Mouse (Mus musculus) lung, embryonic 15.5 days (tissue): ENCODE data around the gene Ptprn2. TPM values are rescaled to one million over a fixed set of nuclear protein-coding genes. Genes with fewer than 3 reads are reported as not detected.

Experiments used
- ATAC-seq: fragments of 200-750 bp; cut with Nextera tagmentation; 2 replicates; pipeline ENCODE4 v1.8.0; 2017; ENCODE audit warnings: moderate number of reproducible peaks, borderline replicate concordance; ENCODE audit not compliant: low FRiP score, low TSS enrichment; ENCODE audit errors: extremely low read depth
- H3K27ac ChIP-seq: fragments of 300-500 bp; sonication (generic); 2 replicates; pipeline ENCODE4 v1.5.1; 2015; ENCODE audit warnings: moderate library complexity, mild to moderate bottlenecking, inconsistent platforms
- H3K27me3 ChIP-seq: fragments of 300-500 bp; sonication (generic); 2 replicates; pipeline ENCODE4 v1.6.1; 2015; ENCODE audit warnings: inconsistent platforms
- H3K36me3 ChIP-seq: fragments of 300-500 bp; sonication (generic); 2 replicates; pipeline ENCODE4 v1.6.1; 2015; ENCODE audit warnings: inconsistent platforms
- H3K4me1 ChIP-seq: fragments of 300-500 bp; sonication (generic); 2 replicates; pipeline ENCODE4 v1.6.1; 2015; ENCODE audit warnings: inconsistent platforms
- H3K4me2 ChIP-seq: fragments of 300-500 bp; sonication (generic); 2 replicates; pipeline ENCODE4 v1.6.1; 2015; ENCODE audit warnings: inconsistent platforms, mild to moderate bottlenecking, moderate library complexity
- H3K4me3 ChIP-seq: fragments of 300-500 bp; sonication (generic); 2 replicates; pipeline ENCODE4 v1.5.1; 2015; ENCODE audit warnings: mild to moderate bottlenecking, inconsistent platforms
- H3K9ac ChIP-seq: fragments of 300-500 bp; sonication (generic); 2 replicates; pipeline ENCODE4 v1.6.1; 2015; ENCODE audit warnings: inconsistent platforms
- H3K9me3 ChIP-seq: fragments of 300-500 bp; sonication (generic); 2 replicates; pipeline ENCODE4 v1.6.1; 2016; ENCODE audit warnings: inconsistent platforms
- WGBS: fragments of 180-500 bp; shearing (Covaris S2); methylation state at CpG from one replicate; pipeline ENCODE4 v1.1.7; 2015; 5-methylcytosine and 5-hydroxymethylcytosine counted together
- polyA plus RNA-seq: library from polyadenylated mRNA; unstranded; fragments of >200 nt; fragmentation: Nextera tagmentation; extraction: Ambion mirVana; gene quantifications from 2 replicates; pipeline ENCODE4 v1.2.1, GENCODE M21; 2015

Gene Ptprn2
- polyA plus RNA-seq, 1 experiment from 2014 or later = 0.16 TPM

GRCm38 (mm10) chr12:117176259-117176823 lies 690.8 kb downstream of the Ptprn2 start:
- H3K9me3 ChIP-seq = no peaks in the 10 kb centered on the region
- no peak overlapping the region for H3K4me2 ChIP-seq
- no peak for ATAC-seq
- H3K27me3 ChIP-seq = no peaks in the 10 kb centered on the region; the same call in 1 of the 2 replicates
- no peak overlapping the region for H3K4me3 ChIP-seq
- 84% methylated on average over 13 of the region's 13 CpGs for WGBS
- no peaks in the 10 kb centered on the region for H3K36me3 ChIP-seq
- peaks cover 9% of the 10 kb centered on the region for H3K4me1 ChIP-seq
- H3K27ac ChIP-seq = no peak overlapping the region
- no peak overlapping the region for H3K9ac ChIP-seq

GRCm38 (mm10) chr12:117187167-117187566 lies 701.6 kb downstream of the Ptprn2 start:
- no peak for ATAC-seq
- Histone ChIP-seq H3K4me2 (no peak overlapping the region), H3K9ac (no peak overlapping the region), H3K9me3 (no peaks in the 10 kb centered on the region), H3K4me1 (no peaks in the 10 kb centered on the region), H3K4me3 (no peak overlapping the region), H3K36me3 (no peaks in the 10 kb centered on the region), H3K27ac (no peak overlapping the region), H3K27me3 (no peaks in the 10 kb centered on the region)
- 82% methylated on average over 3 of the region's 3 CpGs for WGBS

DNA sequence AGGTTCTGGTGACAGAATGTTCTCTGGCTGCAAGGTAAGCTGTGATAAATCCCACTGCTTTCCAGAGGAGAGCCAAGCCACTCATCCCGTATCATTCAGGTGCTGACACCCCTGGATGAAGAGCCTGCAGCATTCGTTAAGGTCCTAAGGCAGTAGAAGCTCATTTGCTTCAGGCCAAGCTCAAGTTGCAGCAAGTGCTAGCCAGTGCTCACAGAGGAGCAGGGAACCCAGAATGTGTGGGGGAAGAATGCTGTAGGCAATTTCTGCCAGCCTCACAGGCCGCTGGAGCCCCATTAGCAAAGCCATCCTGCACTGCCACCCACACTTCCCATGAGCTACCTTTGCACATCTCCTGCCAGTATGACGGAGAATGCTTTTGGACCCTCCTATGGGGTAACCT lies 706.5 kb downstream of the Ptprn2 start:
- H3K36me3 ChIP-seq = no peaks in the 10 kb centered on the region
- H3K4me3 ChIP-seq = no peak overlapping the region
- no peak overlapping the region for H3K27ac ChIP-seq
- no peak overlapping the region for H3K4me2 ChIP-seq
- no peaks in the 10 kb centered on the region for H3K9me3 ChIP-seq
- H3K4me1 ChIP-seq = peaks cover 10% of the 10 kb centered on the region; the same call in 1 of the 2 replicates
- ATAC-seq = no peak
- H3K9ac ChIP-seq = no peak overlapping the region
- no peaks in the 10 kb centered on the region for H3K27me3 ChIP-seq
- WGBS = 83% methylated on average over 4 of the region's 4 CpGs

GRCm38 (mm10) chr12:117196721-117197425 lies 711.4 kb downstream of the Ptprn2 start:
- Histone ChIP-seq H3K27ac (no peak overlapping the region), H3K36me3 (no peaks in the 10 kb centered on the region), H3K9ac (no peak overlapping the region), H3K4me3 (no peak overlapping the region), H3K4me2 (no peak overlapping the region), H3K27me3 (no peaks in the 10 kb centered on the region), H3K4me1 (peaks cover 30% of the 10 kb centered on the region), H3K9me3 (no peaks in the 10 kb centered on the region)
- 12% methylated on average over 12 of the region's 12 CpGs for WGBS
- no peak for ATAC-seq

DNA sequence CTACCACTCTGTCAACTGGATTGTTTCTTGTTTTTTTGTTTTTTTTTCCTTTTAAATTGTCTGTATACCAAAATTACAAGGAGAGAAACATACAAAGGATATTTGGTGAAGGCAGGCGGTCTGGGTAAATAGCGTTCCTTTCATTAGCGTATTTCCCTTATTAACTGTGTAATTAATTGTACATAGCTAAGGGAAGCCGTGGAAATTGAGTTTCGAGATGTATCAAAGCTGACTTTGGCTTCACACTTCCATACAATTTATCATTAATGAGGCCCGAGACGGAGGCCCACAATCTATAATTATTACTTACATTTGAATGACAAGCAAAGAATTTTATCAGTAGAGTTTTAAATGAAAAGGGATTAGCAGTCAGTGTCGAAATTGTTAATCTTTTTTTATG lies 712.6 kb downstream of the Ptprn2 start:
- 87% methylated on average over 8 of the region's 8 CpGs for WGBS
- Histone ChIP-seq H3K27ac (no peak overlapping the region), H3K36me3 (no peaks in the 10 kb centered on the region), H3K4me2 (no peak overlapping the region), H3K9ac (no peak overlapping the region), H3K4me3 (no peak overlapping the region), H3K9me3 (no peaks in the 10 kb centered on the region), H3K27me3 (no peaks in the 10 kb centered on the region), H3K4me1 (peaks cover 30% of the 10 kb centered on the region)
- ATAC-seq = no peak

DNA sequence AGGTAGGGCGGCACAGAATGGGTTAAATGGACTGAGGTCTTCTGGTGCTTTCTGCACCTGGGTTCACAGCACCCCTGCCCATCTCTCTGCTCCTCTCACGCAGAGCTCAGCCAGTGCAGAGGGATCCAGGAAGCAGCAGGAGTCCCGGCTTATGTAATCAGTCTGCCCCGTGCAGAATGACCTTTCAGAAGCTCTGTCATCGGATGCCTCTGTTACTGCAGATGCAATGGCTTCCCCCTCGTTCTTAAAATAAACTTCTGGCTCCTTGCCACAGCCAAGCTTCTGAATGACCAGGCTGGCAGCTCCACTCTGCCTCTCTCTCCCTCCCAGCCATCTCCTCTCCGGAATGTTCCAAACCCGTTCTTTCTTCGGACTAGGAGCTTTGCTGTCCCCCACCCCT lies 714.6 kb downstream of the Ptprn2 start:
- Histone ChIP-seq H3K27me3 (no peaks in the 10 kb centered on the region), H3K27ac (no peak overlapping the region), H3K4me2 (peak overlapping the region; percentile 35), H3K9me3 (no peaks in the 10 kb centered on the region), H3K4me1 (peaks cover 30% of the 10 kb centered on the region), H3K4me3 (no peak overlapping the region), H3K9ac (no peak overlapping the region; the same call in 1 of the 2 replicates), H3K36me3 (no peaks in the 10 kb centered on the region)
- WGBS = 5% methylated on average over 9 of the region's 9 CpGs
- ATAC-seq = peak; percentile 85; the same call in 1 of the 2 replicates

DNA sequence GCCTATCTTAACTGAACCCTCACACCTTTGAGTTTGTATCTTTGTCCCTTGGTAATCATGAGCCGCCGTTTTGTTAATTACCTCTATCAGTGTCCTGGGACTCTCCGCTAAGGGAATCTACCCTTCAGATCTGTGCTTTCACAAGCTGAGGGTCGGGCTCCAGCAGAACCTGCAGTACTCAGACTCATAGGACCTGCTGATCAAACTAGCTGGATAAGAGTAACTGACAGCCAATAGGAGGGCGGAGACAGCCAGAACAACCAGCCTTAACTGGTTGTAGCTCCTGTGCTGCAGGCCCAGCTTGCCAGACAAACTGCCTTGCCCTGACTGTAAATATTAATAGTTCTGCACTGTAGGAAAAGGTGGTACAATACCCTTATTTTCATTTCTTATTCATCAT lies 715.1 kb downstream of the Ptprn2 start:
- Histone ChIP-seq H3K4me2 (peak overlapping the region; percentile 35), H3K9ac (no peak overlapping the region), H3K4me3 (no peak overlapping the region), H3K4me1 (peaks cover 30% of the 10 kb centered on the region), H3K27me3 (no peaks in the 10 kb centered on the region), H3K27ac (no peak overlapping the region), H3K36me3 (no peaks in the 10 kb centered on the region), H3K9me3 (no peaks in the 10 kb centered on the region)
- 0 out of 2 replicates have a peak, but pooled peaks have one; percentile 19 for ATAC-seq
- WGBS = 37% methylated on average over 5 of the region's 5 CpGs

GRCm38 (mm10) chr12:117203506-117203905 lies 718.0 kb downstream of the Ptprn2 start:
- Histone ChIP-seq H3K27me3 (no peaks in the 10 kb centered on the region), H3K9me3 (no peaks in the 10 kb centered on the region), H3K4me2 (no peak overlapping the region), H3K4me3 (no peak overlapping the region), H3K4me1 (peaks cover 23% of the 10 kb centered on the region), H3K27ac (no peak overlapping the region), H3K36me3 (no peaks in the 10 kb centered on the region), H3K9ac (no peak overlapping the region)
- 64% methylated on average over 7 of the region's 7 CpGs for WGBS
- ATAC-seq = no peak

- Histone ChIP-seq H3K27ac (no peak overlapping the region), H3K4me2 (no peak overlapping the region), H3K9ac (no peak overlapping the region), H3K4me3 (no peak overlapping the region), H3K9me3 (no peaks in the 10 kb centered on the region), H3K36me3 (no peaks in the 10 kb centered on the region), H3K27me3 (no peaks in the 10 kb centered on the region), H3K4me1 (peaks cover 11% of the 10 kb centered on the region)
- no peak for ATAC-seq
These were observed 719.4 kb downstream of the Ptprn2 start for GRCm38 (mm10) chr12:117204905-117205304.

GRCm38 (mm10) chr12:117207421-117208120 lies 722.1 kb downstream of the Ptprn2 start:
- 31% methylated on average over 4 of the region's 4 CpGs for WGBS
- no peak overlapping the region for H3K9ac ChIP-seq
- no peak overlapping the region for H3K27ac ChIP-seq
- H3K4me2 ChIP-seq = no peak overlapping the region
- ATAC-seq = no peak
- H3K27me3 ChIP-seq = no peaks in the 10 kb centered on the region
- no peaks in the 10 kb centered on the region for H3K36me3 ChIP-seq
- H3K9me3 ChIP-seq = no peaks in the 10 kb centered on the region
- H3K4me3 ChIP-seq = no peak overlapping the region
- H3K4me1 ChIP-seq = 0 out of 2 replicates have a peak, but pooled peaks cover 3% of the 10 kb centered on the region

DNA sequence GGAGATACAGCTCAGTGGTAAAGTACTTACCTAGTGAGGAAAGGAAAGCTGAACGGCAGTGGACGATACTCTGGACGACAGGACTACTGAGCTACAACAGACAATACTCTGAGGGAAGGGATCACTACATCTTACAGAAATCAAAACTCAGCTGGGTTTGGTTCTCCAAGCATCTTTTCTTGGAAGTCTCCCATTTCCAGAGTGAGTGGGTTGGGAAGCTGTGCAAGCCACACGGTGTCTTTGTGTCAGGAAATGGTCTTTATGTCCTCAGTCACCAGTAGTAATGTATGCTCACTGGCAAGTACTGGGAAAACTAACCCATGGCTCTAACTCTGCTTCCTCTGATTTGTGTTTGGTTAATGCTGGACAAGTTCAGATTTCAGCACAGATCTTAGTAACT lies 724.9 kb downstream of the Ptprn2 start:
- no peak for ATAC-seq
- H3K4me3 ChIP-seq = no peak overlapping the region
- H3K27me3 ChIP-seq = no peaks in the 10 kb centered on the region
- no peak overlapping the region for H3K9ac ChIP-seq
- no peak overlapping the region for H3K4me2 ChIP-seq
- 85% methylated on average over 4 of the region's 4 CpGs for WGBS
- 0 out of 2 replicates have a peak, but pooled peaks cover 5% of the 10 kb centered on the region for H3K4me1 ChIP-seq
- no peak overlapping the region for H3K27ac ChIP-seq
- no peaks in the 10 kb centered on the region for H3K9me3 ChIP-seq
- H3K36me3 ChIP-seq = no peaks in the 10 kb centered on the region

DNA sequence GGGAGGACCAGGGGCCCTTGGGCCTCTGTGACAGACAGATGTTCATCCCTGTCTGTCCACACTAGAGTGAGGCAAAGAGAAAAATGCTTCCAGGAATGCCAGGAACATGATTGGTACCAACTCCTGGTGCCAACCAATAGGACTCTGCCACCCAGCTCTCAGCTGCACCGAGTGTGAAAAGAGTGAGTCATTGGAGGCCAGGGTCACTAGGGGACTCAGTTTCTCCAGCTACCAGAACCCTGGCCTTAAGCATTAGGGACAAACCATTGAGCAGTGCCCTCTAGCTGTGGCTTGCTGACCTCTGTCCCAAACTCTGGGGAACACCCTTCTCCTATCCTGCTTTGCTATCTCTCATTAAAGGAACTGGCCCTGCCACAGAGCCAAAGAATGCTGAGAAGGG lies 728.0 kb downstream of the Ptprn2 start:
- H3K4me3 ChIP-seq = no peak overlapping the region
- WGBS = 54% methylated on average over 1 of the region's 1 CpGs
- no peaks in the 10 kb centered on the region for H3K9me3 ChIP-seq
- H3K4me2 ChIP-seq = no peak overlapping the region
- no peak overlapping the region for H3K27ac ChIP-seq
- H3K9ac ChIP-seq = no peak overlapping the region
- no peaks in the 10 kb centered on the region for H3K36me3 ChIP-seq
- 0 out of 2 replicates have a peak, but pooled peaks cover 3% of the 10 kb centered on the region for H3K4me1 ChIP-seq
- no peaks in the 10 kb centered on the region for H3K27me3 ChIP-seq
- no peak for ATAC-seq
